Mouse (Mus musculus): ENCODE results near the gene Gm10471. TPM values are rescaled to one million over a fixed set of nuclear protein-coding genes. Genes with fewer than 3 reads are reported as not detected.
"Not testable (repeated sequence)": the region's sequence is repeated elsewhere in the genome, so short reads cannot be mapped to it uniquely, and the experiment has no call there.

Gene Gm10471
- polyA plus RNA-seq (2015; fragmentation: Nextera tagmentation; extraction: Ambion mirVana): not detected in 2 replicates

DNA sequence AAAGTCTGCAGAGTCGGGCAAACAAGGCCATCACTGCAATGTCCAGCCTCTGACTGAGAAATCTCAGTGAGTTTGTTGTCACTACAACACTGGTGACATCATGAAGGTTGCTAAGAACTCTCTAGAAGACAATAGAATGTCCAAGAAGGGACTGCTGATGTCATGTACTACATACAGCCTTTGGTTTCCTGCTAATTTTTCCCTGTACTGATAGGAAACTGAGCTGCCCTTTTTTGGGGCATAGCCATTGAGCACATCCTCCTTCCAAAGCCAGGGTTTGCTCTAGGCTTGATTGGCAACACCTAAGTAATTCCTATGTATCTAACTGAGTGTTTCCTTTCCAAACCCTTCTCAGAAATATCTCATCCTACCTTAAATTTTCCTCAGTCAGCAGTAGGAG, at the start of gene Gm10471:
Gene Gm10471, minus strand, starts transcription at position 101 of the 400 bp plus-strand sequence.
- 27% methylated on average over 1 of the region's 1 CpGs for WGBS (ENCODE audit: insufficient replicate concordance)
- not testable (repeated sequence) for H3K4me1 ChIP-seq (replicated peaks); ATAC-seq (ENCODE audit: low read depth)

DNA sequence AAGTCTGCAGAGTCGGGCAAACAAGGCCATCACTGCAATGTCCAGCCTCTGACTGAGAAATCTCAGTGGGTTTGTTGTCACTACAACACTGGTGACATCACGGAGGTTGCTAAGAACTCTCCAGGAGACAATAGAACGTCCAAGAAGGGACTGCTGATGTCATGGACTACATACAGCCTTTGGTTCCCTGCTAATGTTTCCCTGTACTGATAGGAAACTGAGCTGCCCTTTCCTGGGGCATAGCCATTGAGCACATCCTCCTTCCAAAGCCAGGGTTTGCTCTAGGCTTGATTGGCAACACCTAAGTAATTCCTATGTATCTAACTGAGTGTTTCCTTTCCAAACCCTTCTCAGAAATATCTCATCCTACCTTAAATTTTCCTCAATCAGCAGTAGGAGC, 32.2 kb upstream of the Gm10471 start, which contains the start of gene Gm10220:
Gene Gm10220, minus strand, starts transcription at position 101 of the 400 bp plus-strand sequence.
- WGBS (ENCODE audit: insufficient replicate concordance): no CpG with 5 or more reads among the region's 3 CpGs
- not testable (repeated sequence) for H3K27me3 ChIP-seq; H3K4me3 ChIP-seq (replicated peaks); H3K27ac ChIP-seq; H3K4me1 ChIP-seq (replicated peaks); DNase-seq; H3K36me3 ChIP-seq; H3K9me3 ChIP-seq (replicated peaks); ATAC-seq (ENCODE audit: low read depth); H3K9ac ChIP-seq; H3K4me2 ChIP-seq

More for the DNA sequence above, at the start of gene Gm10471:
- H3K9ac ChIP-seq; H3K4me3 ChIP-seq (replicated peaks); H3K4me2 ChIP-seq; H3K36me3 ChIP-seq; H3K9me3 ChIP-seq (replicated peaks); H3K27ac ChIP-seq; DNase-seq; H3K27me3 ChIP-seq: not testable (repeated sequence)

DNA sequence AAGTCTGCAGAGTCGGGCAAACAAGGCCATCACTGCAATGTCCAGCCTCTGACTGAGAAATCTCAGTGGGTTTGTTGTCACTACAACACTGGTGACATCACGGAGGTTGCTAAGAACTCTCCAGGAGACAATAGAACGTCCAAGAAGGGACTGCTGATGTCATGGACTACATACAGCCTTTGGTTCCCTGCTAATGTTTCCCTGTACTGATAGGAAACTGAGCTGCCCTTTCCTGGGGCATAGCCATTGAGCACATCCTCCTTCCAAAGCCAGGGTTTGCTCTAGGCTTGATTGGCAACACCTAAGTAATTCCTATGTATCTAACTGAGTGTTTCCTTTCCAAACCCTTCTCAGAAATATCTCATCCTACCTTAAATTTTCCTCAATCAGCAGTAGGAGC, 16.2 kb upstream of the Gm10471 start, which contains the start of gene 5031410I06Rik:
Gene 5031410I06Rik, minus strand, starts transcription at position 101 of the 400 bp plus-strand sequence.
- H3K36me3 ChIP-seq; ATAC-seq (ENCODE audit: low read depth); DNase-seq; H3K4me2 ChIP-seq; H3K27ac ChIP-seq; H3K9me3 ChIP-seq (replicated peaks); H3K9ac ChIP-seq; H3K4me3 ChIP-seq (replicated peaks); H3K27me3 ChIP-seq; H3K4me1 ChIP-seq (replicated peaks): not testable (repeated sequence)
- no CpG with 5 or more reads among the region's 3 CpGs for WGBS (ENCODE audit: insufficient replicate concordance)

DNA sequence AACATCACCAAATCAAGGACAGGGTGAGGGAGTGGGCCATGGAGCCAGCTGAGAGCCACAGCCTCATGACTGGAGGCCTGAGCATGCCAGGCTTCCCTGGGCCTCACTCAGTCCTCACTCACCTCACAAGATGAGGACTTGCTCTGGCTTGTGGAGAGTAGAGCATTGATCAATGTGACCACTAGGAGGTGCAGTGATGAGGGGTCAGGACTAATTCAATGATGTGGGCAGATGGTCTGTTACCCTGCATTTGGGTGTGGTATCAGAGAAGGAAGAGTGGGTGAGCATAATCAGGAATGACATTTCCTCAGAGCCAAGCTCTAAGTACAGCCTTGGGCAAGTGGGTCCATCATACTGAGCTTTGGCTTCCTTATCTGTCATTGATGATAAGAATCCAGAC, 10.1 kb downstream of the Gm10471 start:
- not testable (repeated sequence) for ATAC-seq (ENCODE audit: low read depth); DNase-seq; H3K4me1 ChIP-seq (replicated peaks); H3K9me3 ChIP-seq (replicated peaks); H3K27ac ChIP-seq; H3K4me3 ChIP-seq (replicated peaks); H3K4me2 ChIP-seq; H3K36me3 ChIP-seq; H3K9ac ChIP-seq; H3K27me3 ChIP-seq

DNA sequence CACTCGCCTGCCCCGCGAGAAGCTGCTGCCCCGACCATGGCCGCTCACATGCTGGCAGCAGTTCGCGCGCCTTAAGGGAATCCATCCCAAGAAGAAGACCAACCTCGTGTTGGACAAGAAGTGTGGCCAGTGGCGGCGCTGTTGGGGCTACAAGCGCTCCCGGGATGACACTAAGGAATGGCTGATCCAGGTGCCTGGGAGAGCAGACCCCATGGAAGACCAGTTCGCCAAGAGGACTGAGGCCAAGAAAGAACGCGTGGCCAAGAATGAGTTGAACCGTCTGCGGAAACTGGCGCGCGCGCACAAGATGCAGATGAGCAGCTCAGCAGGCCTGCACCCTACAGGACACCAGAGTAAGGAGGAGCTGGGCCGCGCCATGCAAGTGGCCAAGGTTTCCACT, 18.4 kb downstream of the Gm10471 start:
- Histone ChIP-seq H3K9me3 (replicated peaks) (no peaks in the 10 kb centered on the region), H3K4me1 (replicated peaks) (no peaks in the 10 kb centered on the region), H3K36me3 (no peaks in the 10 kb centered on the region), H3K27me3 (no peaks in the 10 kb centered on the region), H3K4me3 (replicated peaks) (no peak overlapping the region), H3K27ac (no peak overlapping the region), H3K4me2 (no peak overlapping the region), H3K9ac (no peak overlapping the region)
- 68% methylated on average over 24 of the region's 24 CpGs for WGBS (ENCODE audit: insufficient replicate concordance)
- ATAC-seq (ENCODE audit: low read depth) (no peak), DNase-seq (no peak)

DNA sequence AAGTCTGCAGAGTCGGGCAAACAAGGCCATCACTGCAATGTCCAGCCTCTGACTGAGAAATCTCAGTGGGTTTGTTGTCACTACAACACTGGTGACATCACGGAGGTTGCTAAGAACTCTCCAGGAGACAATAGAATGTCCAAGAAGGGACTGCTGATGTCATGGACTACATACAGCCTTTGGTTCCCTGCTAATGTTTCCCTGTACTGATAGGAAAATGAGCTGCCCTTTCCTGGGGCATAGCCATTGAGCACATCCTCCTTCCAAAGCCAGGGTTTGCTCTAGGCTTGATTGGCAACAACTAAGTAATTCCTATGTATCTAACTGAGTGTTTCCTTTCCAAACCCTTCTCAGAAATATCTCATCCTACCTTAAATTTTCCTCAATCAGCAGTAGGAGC, 30.6 kb downstream of the Gm10471 start, which contains the start of gene Gm7347:
Gene Gm7347, minus strand, starts transcription at position 101 of the 400 bp plus-strand sequence.
- H3K9me3 ChIP-seq (replicated peaks); H3K27ac ChIP-seq; H3K4me3 ChIP-seq (replicated peaks); H3K4me1 ChIP-seq (replicated peaks); H3K27me3 ChIP-seq; H3K4me2 ChIP-seq; H3K9ac ChIP-seq; DNase-seq; H3K36me3 ChIP-seq; ATAC-seq (ENCODE audit: low read depth): not testable (repeated sequence)
- no CpG with 5 or more reads among the region's 2 CpGs for WGBS (ENCODE audit: insufficient replicate concordance)

DNA sequence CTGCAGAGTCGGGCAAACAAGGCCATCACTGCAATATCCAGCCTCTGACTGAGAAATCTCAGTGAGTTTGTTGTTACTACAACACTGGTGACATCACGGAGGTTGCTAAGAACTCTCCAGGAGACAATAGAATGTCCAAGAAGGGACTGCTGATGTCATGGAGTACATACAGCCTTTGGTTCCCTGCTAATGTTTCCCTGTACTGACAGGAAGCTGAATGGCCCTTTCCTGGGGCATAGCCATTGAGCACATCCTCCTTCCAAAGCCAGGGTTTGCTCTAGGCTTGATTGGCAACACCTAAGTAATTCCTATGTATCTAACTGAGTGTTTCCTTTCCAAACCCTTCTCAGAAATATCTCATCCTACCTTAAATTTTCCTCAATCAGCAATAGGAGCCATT, 49.6 kb downstream of the Gm10471 start, which contains the start of gene Speer4a:
Gene Speer4a, minus strand, starts transcription at position 101 of the 400 bp plus-strand sequence.
- H3K9ac ChIP-seq; DNase-seq; H3K4me2 ChIP-seq; ATAC-seq (ENCODE audit: low read depth); H3K4me1 ChIP-seq (replicated peaks); H3K36me3 ChIP-seq; H3K27ac ChIP-seq; H3K9me3 ChIP-seq (replicated peaks); H3K27me3 ChIP-seq; H3K4me3 ChIP-seq (replicated peaks): not testable (repeated sequence)
- 49% methylated on average over 2 of the region's 2 CpGs for WGBS (ENCODE audit: insufficient replicate concordance)

Other genes with a start within 250 kb of the Gm10471 start
- not detected in 2 replicates for gene Gm21663, start 146.9 kb downstream of the Gm10471 start, polyA plus RNA-seq (2015; fragmentation: Nextera tagmentation; extraction: Ambion mirVana)
- gene Gm21671, start 134.9 kb downstream of the Gm10471 start, polyA plus RNA-seq (2015; fragmentation: Nextera tagmentation; extraction: Ambion mirVana): not detected in 2 replicates
- not detected in 2 replicates for gene Gm21680, start 116.6 kb downstream of the Gm10471 start, polyA plus RNA-seq (2015; fragmentation: Nextera tagmentation; extraction: Ambion mirVana)
- gene Gm21698, start 100.6 kb downstream of the Gm10471 start, polyA plus RNA-seq (2015; fragmentation: Nextera tagmentation; extraction: Ambion mirVana): not detected in 2 replicates
- not detected in 2 replicates for gene Gm1979, start 84.5 kb downstream of the Gm10471 start, polyA plus RNA-seq (2015; fragmentation: Nextera tagmentation; extraction: Ambion mirVana)
- not detected in 2 replicates for gene Gm5862, start 66.4 kb downstream of the Gm10471 start, polyA plus RNA-seq (2015; fragmentation: Nextera tagmentation; extraction: Ambion mirVana)
- gene Speer4a, start 49.7 kb downstream of the Gm10471 start, polyA plus RNA-seq (2015; fragmentation: Nextera tagmentation; extraction: Ambion mirVana): not detected in 2 replicates
- not detected in 2 replicates for gene Gm7347, start 30.7 kb downstream of the Gm10471 start, polyA plus RNA-seq (2015; fragmentation: Nextera tagmentation; extraction: Ambion mirVana)
- gene 5031410I06Rik, start 16.1 kb upstream of the Gm10471 start, polyA plus RNA-seq (2015; fragmentation: Nextera tagmentation; extraction: Ambion mirVana): not detected in 2 replicates
- gene Gm10220, start 32.1 kb upstream of the Gm10471 start, polyA plus RNA-seq (2015; fragmentation: Nextera tagmentation; extraction: Ambion mirVana): not detected in 2 replicates
- not detected in 2 replicates for gene Gm7361, start 168.4 kb upstream of the Gm10471 start, polyA plus RNA-seq (2015; fragmentation: Nextera tagmentation; extraction: Ambion mirVana)